Mouse (Mus musculus) forebrain, postnatal 0 days (tissue): ENCODE results near the gene Flt1. TPM values are rescaled to one million over a fixed set of nuclear protein-coding genes. Genes with fewer than 3 reads are reported as not detected.
A peak's percentile ranks its signal among the peaks of the same experiment; 100 is the strongest.

Experiments used
- ATAC-seq: fragments of 200-750 bp; cut with Nextera tagmentation; 2 replicates; pipeline ENCODE4 v1.8.0; 2017; ENCODE audit warnings: mild to moderate bottlenecking, moderate library complexity
- DNase-seq: peaks from one replicate; pipeline ENCODE4 v3.0.0-alpha.2; 2015
- H3K27ac ChIP-seq: fragments of 300-500 bp; sonication (generic); 2 replicates; pipeline ENCODE4 v1.5.1; 2014; ENCODE audit warnings: low read depth, mild to moderate bottlenecking, antibody characterized with exemption, low read length, moderate library complexity, mixed read lengths
- H3K27me3 ChIP-seq: fragments of 300-500 bp; sonication (generic); 2 replicates; pipeline ENCODE4 v1.6.1; 2014; ENCODE audit warnings: mild to moderate bottlenecking, low read length, mixed read lengths; ENCODE audit not compliant: insufficient read depth
- H3K36me3 ChIP-seq: fragments of 300-500 bp; sonication (generic); 2 replicates; pipeline ENCODE4 v1.6.1; 2014; ENCODE audit warnings: mild to moderate bottlenecking, moderate library complexity; ENCODE audit not compliant: insufficient read depth
- H3K4me1 ChIP-seq: fragments of 300-500 bp; sonication (generic); 2 replicates; pipeline ENCODE4 v1.6.1; 2014; ENCODE audit warnings: antibody characterized with exemption; ENCODE audit not compliant: insufficient read depth
- H3K4me2 ChIP-seq: fragments of 300-500 bp; sonication (generic); 2 replicates; pipeline ENCODE4 v1.6.1; 2014; ENCODE audit warnings: low read depth, mild to moderate bottlenecking, moderate library complexity
- H3K4me3 ChIP-seq: fragments of 300-500 bp; sonication (generic); 2 replicates; pipeline ENCODE4 v1.5.1; 2014; ENCODE audit warnings: low read depth, low read length, mixed read lengths
- H3K9ac ChIP-seq: fragments of 300-500 bp; sonication (generic); 2 replicates; pipeline ENCODE4 v1.6.1; 2014; ENCODE audit warnings: mild to moderate bottlenecking
- H3K9me3 ChIP-seq: fragments of 300-500 bp; sonication (generic); 2 replicates; pipeline ENCODE4 v1.6.1; 2016; ENCODE audit warnings: low read length
- CTCF ChIP-seq: sonication (generic); IDR thresholded peaks from 2 replicates; pipeline ENCODE4 v1.5.1; 2016; ENCODE audit warnings: antibody characterized with exemption, control low read depth, low read depth
- WGBS: fragments of 180-500 bp; shearing (Covaris S2); extraction: QIAGEN DNeasy Blood & Tissue Kit; methylation state at CpG from one replicate; pipeline ENCODE4 v1.1.7; 2014; 5-methylcytosine and 5-hydroxymethylcytosine counted together
- polyA plus RNA-seq: library from polyadenylated mRNA; unstranded; fragments of >200 nt; fragmentation: Nextera tagmentation; extraction: Ambion mirVana; gene quantifications from 2 replicates; pipeline ENCODE4 v1.2.1, GENCODE M21; 2015
- total RNA-seq: library from RNA; depleted of rRNA; stranded (reverse); fragments of >200 nt; gene quantifications from 2 replicates; pipeline ENCODE4 v1.2.3, GENCODE M21; 2014

Flt1 gene
- total and polyA plus RNA-seq, 2 experiments from 2014 or later, result 10.1 to 11.6 TPM

- Histone ChIP-seq H3K9me3 (no peaks in the 10 kb centered on the region), H3K4me1 (no peaks in the 10 kb centered on the region), H3K36me3 (no peaks in the 10 kb centered on the region), H3K27ac (no peak overlapping the region), H3K4me3 (no peak overlapping the region), H3K27me3 (no peaks in the 10 kb centered on the region), H3K4me2 (no peak overlapping the region), H3K9ac (no peak overlapping the region)
- ATAC-seq, result no peak
- no peak for TF ChIP-seq CTCF
- 65% methylated on average over 12 of the region's 12 CpGs for WGBS
- DNase-seq, result no peak
Observed at GRCm38 (mm10) chr5:147757832-147758587, 32.2 kb upstream of the Flt1 start.

GRCm38 (mm10) chr5:147752914-147753341 is 27.1 kb upstream of the Flt1 start:
- Histone ChIP-seq H3K9ac (no peak overlapping the region), H3K27me3 (peaks cover 25% of the 10 kb centered on the region), H3K4me2 (no peak overlapping the region), H3K36me3 (no peaks in the 10 kb centered on the region), H3K27ac (no peak overlapping the region), H3K4me3 (no peak overlapping the region), H3K9me3 (no peaks in the 10 kb centered on the region), H3K4me1 (0 out of 2 replicates have a peak, but pooled peaks cover 5% of the 10 kb centered on the region)
- WGBS, result 3% methylated on average over 25 of the region's 25 CpGs
- no peak for ATAC-seq
- no peak for DNase-seq
- no peak for TF ChIP-seq CTCF

DNA sequence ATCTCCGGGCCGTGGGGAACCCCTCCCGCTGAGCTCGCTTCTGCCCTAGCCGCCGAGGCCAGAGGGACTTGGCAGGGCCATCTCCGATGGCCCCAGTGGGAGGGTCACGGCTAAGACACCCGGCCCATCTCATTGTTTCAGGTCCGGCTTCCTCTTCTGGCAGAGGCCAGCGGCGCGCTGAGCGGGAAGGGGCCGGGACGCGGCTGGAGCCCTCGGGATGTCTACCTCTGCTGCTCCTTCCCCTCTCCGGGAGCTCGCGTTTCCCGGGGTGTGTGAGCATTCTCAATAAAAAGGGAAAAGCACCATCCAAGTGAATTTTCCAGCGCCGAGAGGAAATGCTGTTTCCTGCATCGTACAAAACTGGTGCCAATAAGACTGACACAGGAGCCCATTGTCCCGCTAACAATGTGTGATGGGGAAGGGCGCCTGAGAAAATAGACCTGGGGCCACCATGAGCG is 25.9 kb upstream of the Flt1 start:
- Histone ChIP-seq H3K36me3 (no peaks in the 10 kb centered on the region), H3K9me3 (no peaks in the 10 kb centered on the region), H3K9ac (0 out of 2 replicates have a peak overlapping the region, but pooled peaks have one; percentile 4), H3K4me1 (0 out of 2 replicates have a peak, but pooled peaks cover 5% of the 10 kb centered on the region), H3K27me3 (peaks cover 25% of the 10 kb centered on the region), H3K4me3 (peak overlapping the region; percentile 32), H3K4me2 (peak overlapping the region; percentile 61), H3K27ac (no peak overlapping the region)
- DNase-seq (peak; percentile 33), ATAC-seq (no peak)
- TF ChIP-seq CTCF, result no peak
- 2% methylated on average over 28 of the region's 28 CpGs for WGBS

- no peak for DNase-seq
- Histone ChIP-seq H3K4me3 (no peak overlapping the region), H3K9me3 (no peaks in the 10 kb centered on the region), H3K27me3 (peaks cover 25% of the 10 kb centered on the region), H3K4me2 (no peak overlapping the region), H3K36me3 (no peaks in the 10 kb centered on the region), H3K9ac (no peak overlapping the region), H3K4me1 (0 out of 2 replicates have a peak, but pooled peaks cover 5% of the 10 kb centered on the region), H3K27ac (no peak overlapping the region)
- WGBS, result 13% methylated on average over 5 of the region's 5 CpGs
- no peak for ATAC-seq
- no peak for TF ChIP-seq CTCF
Observed at GRCm38 (mm10) chr5:147749972-147750371, 24.2 kb upstream of the Flt1 start.

GRCm38 (mm10) chr5:147748081-147748581 is 22.3 kb upstream of the Flt1 start:
- 4% methylated on average over 15 of the region's 15 CpGs for WGBS
- 0 out of 2 replicates have a peak, but pooled peaks cover 5% of the 10 kb centered on the region for H3K4me1 ChIP-seq
- DNase-seq (peak; percentile 42), ATAC-seq (no peak)
- H3K36me3 ChIP-seq, result no peaks in the 10 kb centered on the region
- no peaks in the 10 kb centered on the region for H3K9me3 ChIP-seq
- peaks cover 25% of the 10 kb centered on the region for H3K27me3 ChIP-seq
- TF ChIP-seq CTCF, result no peak
- H3K4me3 ChIP-seq, result no peak overlapping the region
- no peak overlapping the region for H3K9ac ChIP-seq
- no peak overlapping the region for H3K27ac ChIP-seq
- peak overlapping the region; percentile 9; the same call in 1 of the 2 replicates for H3K4me2 ChIP-seq

- no peak overlapping the region for H3K4me2 ChIP-seq
- ATAC-seq, result no peak
- no peaks in the 10 kb centered on the region for H3K4me1 ChIP-seq
- peaks cover 16% of the 10 kb centered on the region for H3K27me3 ChIP-seq
- no peak for TF ChIP-seq CTCF
- H3K9ac ChIP-seq, result no peak overlapping the region
- no peaks in the 10 kb centered on the region for H3K9me3 ChIP-seq
- H3K27ac ChIP-seq, result no peak overlapping the region
- WGBS, result 86% methylated on average over 21 of the region's 21 CpGs
- no peak overlapping the region for H3K4me3 ChIP-seq
- H3K36me3 ChIP-seq, result no peaks in the 10 kb centered on the region
- DNase-seq, result no peak
Observed at GRCm38 (mm10) chr5:147744900-147745653, 19.3 kb upstream of the Flt1 start.
